Comparison of ENCODE assay signal across 16 mouse cellular contexts in genomic region chr17:65607574-65608311, GRCm38 (mm10). TPM values are rescaled to one million over a fixed set of nuclear protein-coding genes. Genes with fewer than 3 reads are reported as not detected.
DNase-seq lines count a peak whose midpoint lies in the region; ATAC-seq lines count a peak whose summit lies in the region.
"Had no signal": no experiment of that assay in that cellular context is flagged by ENCODE, and none has a peak within 500 bp of the region (broad histone marks: within the 10 kb centered on the region; RNA-seq: fewer than 3 reads in every experiment).

No protein-coding gene starts in this region.

- H3K4me3 ChIP-seq in liver, embryonic 15.5 days (replicated peaks), result no peak overlapping the region
- H3K4me3 ChIP-seq in stomach, embryonic 15.5 days (replicated peaks), result no peak overlapping the region
- H3K4me3 ChIP-seq: limb, embryonic 10.5 days; midbrain, embryonic 15.5 days had no signal

- H3K27ac ChIP-seq in liver, embryonic 15.5 days (replicated peaks), result peak overlapping the region; percentile 70
- 0 out of 2 replicates have a peak overlapping the region, but pooled peaks have one; percentile 7 for H3K27ac ChIP-seq in stomach, embryonic 15.5 days
- H3K27ac ChIP-seq: limb, embryonic 10.5 days; midbrain, embryonic 15.5 days had no signal

- H3K36me3 ChIP-seq in liver, embryonic 15.5 days (replicated peaks), result peaks cover 11% of the 10 kb centered on the region; the same call in 1 of the 2 replicates
- H3K36me3 ChIP-seq in stomach, embryonic 15.5 days, result no peaks in the 10 kb centered on the region
- H3K36me3 ChIP-seq: midbrain, embryonic 15.5 days had no signal

- ATAC-seq in liver, embryonic 15.5 days (ENCODE audit: insufficient read depth), result no peak
- ATAC-seq in stomach, embryonic 15.5 days (ENCODE audit: insufficient read depth, low FRiP score, low read depth), result no peak
- ATAC-seq in inflammation-experienced regulatory T-cells, adult 6 months, result no peak
- ATAC-seq in cerebellum, adult (ENCODE audit: insufficient number of reproducible peaks, low FRiP score, low TSS enrichment), result no peak
- ATAC-seq: forebrain, embryonic 16.5 days; midbrain, embryonic 15.5 days; Patski had no signal

- H3K27me3 ChIP-seq in liver, embryonic 15.5 days, result no peaks in the 10 kb centered on the region
- H3K27me3 ChIP-seq in stomach, embryonic 15.5 days (replicated peaks), result no peaks in the 10 kb centered on the region
- H3K27me3 ChIP-seq: midbrain, embryonic 15.5 days; Patski had no signal

- H3K9ac ChIP-seq in liver, embryonic 15.5 days, result no peak overlapping the region
- H3K9ac ChIP-seq in stomach, embryonic 15.5 days, result no peak overlapping the region
- H3K9ac ChIP-seq: midbrain, embryonic 15.5 days had no signal

- H3K9me3 ChIP-seq in liver, embryonic 15.5 days (replicated peaks), result no peaks in the 10 kb centered on the region
- H3K9me3 ChIP-seq in stomach, embryonic 15.5 days, result no peaks in the 10 kb centered on the region
- H3K9me3 ChIP-seq: limb, embryonic 10.5 days; midbrain, embryonic 15.5 days had no signal

- peaks cover 80% of the 10 kb centered on the region for H3K4me1 ChIP-seq in liver, embryonic 15.5 days (replicated peaks)
- H3K4me1 ChIP-seq in stomach, embryonic 15.5 days, result peaks cover 24% of the 10 kb centered on the region

- 24% methylated on average over 7 of the region's 7 CpGs for WGBS in liver, embryonic 15.5 days (ENCODE audit: insufficient replicate concordance)
- WGBS in stomach, embryonic 15.5 days, result 44% methylated on average over 7 of the region's 7 CpGs

- peak overlapping the region; percentile 43 for H3K4me2 ChIP-seq in liver, embryonic 15.5 days
- 0 out of 2 replicates have a peak overlapping the region, but pooled peaks have one; percentile 21 for H3K4me2 ChIP-seq in stomach, embryonic 15.5 days
- H3K4me2 ChIP-seq: midbrain, embryonic 15.5 days had no signal

- peak; percentile 18 for DNase-seq in embryo, embryonic 11 days
- no peak for DNase-seq in embryo, embryonic 10.5 days (ENCODE audit: low spot score)
- DNase-seq in kidney, postnatal 4 days, result peak; percentile 35 to 51
- no peak for DNase-seq in kidney, adult 18-20 months
- DNase-seq: thymus, postnatal 4 days had no signal

RNA-seq across cellular contexts. Expression of gene Vapa, which starts 5.6 kb away (rescaled TPM):
- polyA plus RNA-seq in liver, embryonic 15.5 days (2015; fragmentation: Nextera tagmentation; extraction: Ambion mirVana), result 57.9 and 63.9 TPM in 2 replicates
- polyA plus RNA-seq in stomach, embryonic 15.5 days (2015; fragmentation: Nextera tagmentation; extraction: Ambion mirVana), result 204 and 207 TPM in 2 replicates
- polyA plus RNA-seq in inflammation-experienced regulatory T-cells, adult 6 months (2017; shearing (Covaris generic)), result 10 to 100 TPM; 29.2 to 40.2 (median 37.4) TPM

RNA-seq across cellular contexts. Expression of gene Txndc2, which starts 34.2 kb away (rescaled TPM):
- polyA plus RNA-seq in liver, embryonic 15.5 days (2015; fragmentation: Nextera tagmentation; extraction: Ambion mirVana), result not detected in 2 replicates
- polyA plus RNA-seq in stomach, embryonic 15.5 days (2015; fragmentation: Nextera tagmentation; extraction: Ambion mirVana), result not detected in 2 replicates
- not detected for polyA plus RNA-seq in inflammation-experienced regulatory T-cells, adult 6 months (2017; shearing (Covaris generic))
- polyA plus RNA-seq: cortical plate, adult 2 months; large intestine, adult 2 months; limb, embryonic 10.5 days; Patski; spleen, adult 2 months had no signal

Comparison
In these comparisons a context has a peak if more than half of its experiments do, and no peak if none do; other contexts are left out.
1. DNase-seq: peak in embryo, embryonic 11 days (single experiment) and kidney, postnatal 4 days (2 of 2); none in embryo, embryonic 10.5 days (single experiment) and kidney, adult 18-20 months (single experiment).